Mouse (Mus musculus) c-Kit-negative CD71-positive TER-119-positive erythroid progenitor cells, embryonic 14.5 days (primary cell): ENCODE data around the gene Gprin2.
A peak's percentile ranks its signal among the peaks of the same experiment; 100 is the strongest.

ENCODE experiments used
- DNase-seq: peaks from one replicate; pipeline ENCODE4 v3.0.0-alpha.2; 2013; ENCODE audit warnings: low read depth, low spot score

The Gprin2 gene

GRCm38 (mm10) chr14:34207996-34208395 is 6.5 kb upstream of the Gprin2 start:
- no peak for DNase-seq

- DNase-seq: no peak
Measured at GRCm38 (mm10) chr14:34200738-34201230, 669 bp downstream of the Gprin2 start.

GRCm38 (mm10) chr14:34196706-34197105 is 4.7 kb downstream of the Gprin2 start:
- no peak for DNase-seq

- DNase-seq: no peak
Measured at GRCm38 (mm10) chr14:34195466-34195865, 6.0 kb downstream of the Gprin2 start.

GRCm38 (mm10) chr14:34193879-34194278 is 7.6 kb downstream of the Gprin2 start:
- DNase-seq: no peak

GRCm38 (mm10) chr14:34190361-34190760 is 11.1 kb downstream of the Gprin2 start:
- peak; percentile 70 for DNase-seq

GRCm38 (mm10) chr14:34188629-34189028 is 12.8 kb downstream of the Gprin2 start:
- DNase-seq: no peak

- no peak for DNase-seq
Measured at GRCm38 (mm10) chr14:34183101-34183500, 18.4 kb downstream of the Gprin2 start.

- no peak for DNase-seq
Measured at GRCm38 (mm10) chr14:34179351-34179750, 22.1 kb downstream of the Gprin2 start.

- DNase-seq: no peak
Measured at GRCm38 (mm10) chr14:34171107-34171506, 30.3 kb downstream of the Gprin2 start.

- DNase-seq: no peak
Measured at GRCm38 (mm10) chr14:34155752-34156151, 45.7 kb downstream of the Gprin2 start.

- peak; percentile 28 for DNase-seq
Measured at GRCm38 (mm10) chr14:34154601-34155337, 46.7 kb downstream of the Gprin2 start.

- DNase-seq: no peak
Measured at GRCm38 (mm10) chr14:34152342-34152741, 49.1 kb downstream of the Gprin2 start, which contains the start of gene Npy4r. Gene Npy4r, minus strand, starts transcription at chr14:34152489.

- no peak for DNase-seq
Measured at GRCm38 (mm10) chr14:34142915-34143314, 58.5 kb downstream of the Gprin2 start.

- no peak for DNase-seq
Measured at GRCm38 (mm10) chr14:34142316-34142715, 59.1 kb downstream of the Gprin2 start.

GRCm38 (mm10) chr14:34139671-34140664 is 61.5 kb downstream of the Gprin2 start:
- DNase-seq: no peak
